Mouse (Mus musculus): ENCODE data around the gene Gprc5b. TPM values are rescaled to one million over a fixed set of nuclear protein-coding genes. Genes with fewer than 3 reads are reported as not detected.
A peak's percentile ranks its signal among the peaks of the same experiment; 100 is the strongest.

The Gprc5b gene
- polyA plus RNA-seq (2012; rRNA removed): 20.9 and 23.1 TPM in 2 replicates

- DNase-seq (ENCODE audit: low spot score): peak; percentile 69
These were observed at the start of gene Gprc5b for GRCm38 (mm10) chr7:118995007-118995406. TSS of gene Gprc5b (minus strand) at chr7:118995211.

- no peak for DNase-seq (ENCODE audit: low spot score)
These were observed 46.5 kb upstream of the Gprc5b start for GRCm38 (mm10) chr7:119041502-119041901.

DNA sequence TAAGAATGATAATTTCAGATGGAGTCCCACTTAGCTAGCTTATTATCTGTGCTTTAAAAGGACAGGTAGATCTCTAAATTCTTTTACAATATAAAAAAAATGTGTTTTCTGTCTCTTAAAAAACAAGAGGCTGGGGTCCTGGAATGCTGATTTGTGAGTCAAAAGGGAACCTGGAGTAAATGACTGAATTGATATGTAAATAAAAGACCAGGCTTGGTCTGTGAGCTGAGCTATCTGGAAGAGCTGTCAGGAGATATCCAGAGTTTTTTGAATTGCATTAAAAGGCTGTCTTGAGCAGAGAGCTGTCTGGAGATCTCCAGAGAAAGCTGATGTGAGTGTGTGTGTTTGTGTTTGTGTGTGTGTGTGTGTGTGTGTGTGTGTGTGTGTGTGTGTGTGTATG lies 42.6 kb upstream of the Gprc5b start:
- no peak for DNase-seq (ENCODE audit: low spot score)

DNA sequence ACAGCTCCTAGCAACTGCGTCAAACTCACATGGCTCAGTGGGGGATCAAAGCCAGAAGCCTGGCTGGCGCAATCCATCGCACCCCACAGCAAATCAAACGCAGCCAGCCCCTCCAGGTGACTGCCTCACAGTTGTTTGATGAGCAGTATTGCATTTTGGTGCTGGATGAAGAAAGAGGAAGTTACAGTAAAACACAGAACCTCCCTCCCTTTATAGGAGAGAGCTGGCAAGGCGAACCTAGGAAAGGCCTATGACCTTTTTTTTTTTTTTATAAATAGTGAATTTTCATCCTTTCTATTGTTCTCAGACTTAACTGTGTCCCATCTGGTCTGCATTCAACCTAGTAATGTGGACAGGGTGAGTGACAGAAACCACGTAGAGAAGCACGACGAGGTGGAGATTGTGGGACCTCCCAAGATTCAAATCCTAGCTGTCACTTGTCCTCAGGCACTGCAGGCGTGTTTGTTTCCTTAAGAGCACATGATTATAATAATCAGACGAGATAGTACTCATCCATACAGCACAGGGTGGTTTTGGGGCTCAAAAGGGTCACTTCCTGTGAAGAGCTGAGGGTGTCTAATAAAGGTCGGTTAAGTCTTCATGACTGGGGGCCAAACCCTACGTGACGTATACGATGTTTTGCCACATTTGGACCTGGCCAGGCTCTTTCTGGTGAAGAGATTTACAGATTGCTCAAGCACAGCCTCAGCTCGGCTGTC lies 39.4 kb upstream of the Gprc5b start:
- no peak for DNase-seq (ENCODE audit: low spot score)

DNA sequence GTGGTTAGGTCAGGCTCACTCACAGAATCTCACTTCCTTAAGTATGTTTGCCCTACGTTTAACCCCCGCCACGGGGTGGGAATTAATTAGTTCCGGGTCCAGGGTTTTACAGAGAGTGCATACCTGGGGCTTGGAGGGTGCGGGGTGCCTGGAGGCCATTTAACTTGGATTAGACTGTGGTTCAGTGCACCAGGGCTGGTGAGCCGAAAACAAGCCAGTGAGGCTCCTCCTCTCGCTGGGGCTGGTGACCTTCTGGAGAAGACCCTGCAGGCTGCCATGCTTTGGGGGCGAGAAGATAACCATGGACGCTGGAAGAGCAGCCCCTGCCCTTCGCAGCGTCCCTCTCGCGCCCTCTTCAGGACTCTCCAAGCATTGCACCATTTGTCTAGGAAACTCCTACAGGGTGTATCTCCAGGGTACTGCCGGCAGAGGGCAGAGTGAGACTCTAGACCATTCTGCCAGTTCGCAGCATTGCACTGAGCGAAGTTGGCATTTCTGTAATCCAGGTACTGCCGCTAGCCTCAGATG lies 28.4 kb upstream of the Gprc5b start:
- DNase-seq (ENCODE audit: low spot score): no peak

DNA sequence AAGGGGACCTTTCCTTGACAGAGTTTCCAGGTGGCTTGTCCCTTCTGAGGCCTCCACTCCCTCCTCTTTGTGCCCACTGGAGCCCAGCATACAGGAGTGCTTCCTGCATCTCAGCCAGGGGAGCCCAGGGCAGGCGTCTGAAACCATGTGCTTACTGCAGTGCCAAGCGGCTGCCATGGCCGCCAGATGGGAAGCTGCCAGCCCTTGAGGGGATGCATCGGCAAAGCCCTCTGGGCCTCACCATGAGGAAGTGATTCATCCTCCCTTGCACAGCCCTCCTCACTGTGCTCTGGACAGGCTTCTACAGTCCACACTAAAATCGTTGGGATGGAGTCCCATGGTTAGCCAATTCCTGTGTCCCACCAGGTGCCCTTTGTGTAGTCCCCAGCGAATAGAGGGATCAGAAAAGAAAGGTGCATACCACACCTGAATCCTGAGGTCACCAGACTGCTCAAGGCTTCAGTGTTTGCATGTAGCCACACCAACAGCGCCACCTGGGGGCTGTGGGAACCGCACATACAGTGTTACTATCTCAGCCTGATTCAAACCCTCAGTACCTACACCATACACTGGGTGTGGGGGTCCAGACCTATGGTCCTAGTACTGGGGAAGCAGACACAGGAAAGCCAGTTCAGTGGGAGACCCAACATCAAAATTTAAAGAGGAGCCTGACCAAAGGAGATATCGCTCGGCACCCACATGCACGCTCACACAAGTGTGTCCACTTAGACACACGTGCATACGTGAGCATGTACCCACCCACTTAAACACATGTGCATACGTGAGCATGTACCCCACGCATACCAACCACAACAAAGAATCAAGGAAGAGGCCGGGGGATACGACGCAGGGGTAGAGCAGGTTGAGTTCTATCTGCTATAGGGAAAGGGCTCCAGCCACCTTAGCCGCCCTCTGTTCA lies 27.5 kb upstream of the Gprc5b start:
- no peak for DNase-seq (ENCODE audit: low spot score)

- no peak for DNase-seq (ENCODE audit: low spot score)
These were observed 24.5 kb upstream of the Gprc5b start for GRCm38 (mm10) chr7:119019537-119019936.

DNA sequence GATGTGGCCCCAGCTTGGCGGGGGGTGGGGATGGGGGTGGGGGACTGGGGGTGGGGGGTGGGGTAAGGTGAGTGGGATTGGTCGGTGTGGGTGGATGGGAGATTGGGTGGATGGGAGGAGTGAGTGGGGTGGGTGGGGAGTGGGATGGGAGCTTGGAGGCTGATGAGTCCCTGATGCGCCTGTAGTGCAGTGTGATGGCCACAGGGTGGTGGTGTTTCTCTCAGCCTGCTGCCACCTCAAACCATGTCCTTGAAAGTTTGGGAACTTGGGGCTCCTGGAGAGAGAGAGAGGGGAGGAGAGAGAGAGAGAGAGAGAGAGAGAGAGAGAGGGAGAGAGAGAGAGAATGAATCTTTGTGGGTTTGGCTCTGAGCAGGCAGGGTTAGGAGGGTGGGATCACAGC lies 20.7 kb upstream of the Gprc5b start:
- DNase-seq (ENCODE audit: low spot score): no peak

GRCm38 (mm10) chr7:119010854-119011529 lies 16.0 kb upstream of the Gprc5b start:
- DNase-seq (ENCODE audit: low spot score): peak; percentile 48

GRCm38 (mm10) chr7:119002501-119002900 lies 7.5 kb upstream of the Gprc5b start:
- DNase-seq (ENCODE audit: low spot score): no peak

- DNase-seq (ENCODE audit: low spot score): no peak
These were observed 7.0 kb upstream of the Gprc5b start for GRCm38 (mm10) chr7:119001965-119002364.

DNA sequence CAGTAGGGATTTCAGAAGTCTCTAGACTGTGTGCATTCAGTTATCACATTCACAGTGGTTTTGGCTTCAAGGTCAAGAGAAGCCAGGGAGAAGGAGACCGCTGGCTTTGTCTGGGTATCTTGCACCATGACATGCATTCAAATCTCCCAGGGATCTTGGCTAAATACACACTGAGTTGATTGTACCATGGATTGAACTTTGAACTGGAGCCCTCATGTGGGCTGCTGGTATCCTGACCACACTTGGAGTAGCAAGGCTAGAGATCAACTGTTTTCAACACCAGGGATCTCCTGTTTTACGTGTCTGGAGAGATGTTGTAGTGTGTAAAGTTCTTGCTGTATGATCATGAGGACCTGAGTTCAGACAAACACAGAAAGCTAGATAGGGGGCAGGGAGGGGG lies 4.8 kb upstream of the Gprc5b start:
- DNase-seq (ENCODE audit: low spot score): no peak

DNA sequence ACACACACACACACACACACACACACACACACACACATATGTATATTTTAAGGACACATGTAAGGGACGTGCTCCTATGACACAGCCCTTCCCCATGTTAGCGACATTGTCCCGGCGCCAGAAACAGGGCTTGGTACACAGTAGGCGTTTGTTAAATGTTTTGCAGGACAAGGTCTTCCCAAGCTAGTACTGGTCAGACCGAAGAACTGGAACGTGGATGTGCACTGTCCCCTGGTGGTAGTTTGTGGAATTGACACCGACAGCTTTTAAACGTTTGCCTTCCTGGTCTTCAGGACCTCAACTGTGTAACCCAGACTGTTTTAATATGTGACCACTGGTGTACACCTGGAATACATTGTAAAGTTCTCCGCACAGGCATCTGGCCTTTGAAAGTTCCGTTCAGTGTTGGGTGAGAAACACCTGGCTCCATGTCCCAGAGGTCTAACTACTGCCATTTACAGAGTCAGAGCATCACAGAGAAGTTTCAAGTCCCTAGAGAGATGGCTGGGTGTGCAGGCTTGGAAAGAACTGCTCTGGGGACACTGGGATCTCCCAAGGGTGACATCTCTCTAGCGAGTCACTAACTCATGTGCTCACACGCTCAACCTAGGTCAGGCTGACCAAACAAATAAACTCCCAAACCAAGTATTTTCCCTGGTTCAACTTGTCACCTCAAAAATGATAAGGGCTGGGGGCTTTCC lies 1.3 kb upstream of the Gprc5b start:
- peak; percentile 49 for DNase-seq (ENCODE audit: low spot score)

DNA sequence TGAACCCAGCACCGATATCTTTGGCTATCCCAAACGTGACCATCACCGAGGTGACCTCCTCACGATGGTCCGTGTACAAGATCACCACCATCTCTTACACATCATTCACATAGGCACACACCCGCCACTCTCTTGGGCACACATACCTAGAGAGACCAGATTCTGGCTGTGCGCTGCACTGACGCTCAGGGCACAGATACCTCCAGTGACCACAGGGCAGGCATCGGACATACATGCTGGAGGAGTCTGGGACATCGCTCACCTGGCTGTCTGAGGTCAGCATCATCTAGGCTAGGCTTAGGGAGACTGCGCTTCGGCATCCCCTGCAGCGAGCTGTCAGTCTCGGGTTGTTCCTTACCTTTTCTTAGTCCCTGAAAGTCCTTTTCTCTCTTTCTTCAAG lies 660 bp upstream of the Gprc5b start:
- no peak for DNase-seq (ENCODE audit: low spot score)

DNA sequence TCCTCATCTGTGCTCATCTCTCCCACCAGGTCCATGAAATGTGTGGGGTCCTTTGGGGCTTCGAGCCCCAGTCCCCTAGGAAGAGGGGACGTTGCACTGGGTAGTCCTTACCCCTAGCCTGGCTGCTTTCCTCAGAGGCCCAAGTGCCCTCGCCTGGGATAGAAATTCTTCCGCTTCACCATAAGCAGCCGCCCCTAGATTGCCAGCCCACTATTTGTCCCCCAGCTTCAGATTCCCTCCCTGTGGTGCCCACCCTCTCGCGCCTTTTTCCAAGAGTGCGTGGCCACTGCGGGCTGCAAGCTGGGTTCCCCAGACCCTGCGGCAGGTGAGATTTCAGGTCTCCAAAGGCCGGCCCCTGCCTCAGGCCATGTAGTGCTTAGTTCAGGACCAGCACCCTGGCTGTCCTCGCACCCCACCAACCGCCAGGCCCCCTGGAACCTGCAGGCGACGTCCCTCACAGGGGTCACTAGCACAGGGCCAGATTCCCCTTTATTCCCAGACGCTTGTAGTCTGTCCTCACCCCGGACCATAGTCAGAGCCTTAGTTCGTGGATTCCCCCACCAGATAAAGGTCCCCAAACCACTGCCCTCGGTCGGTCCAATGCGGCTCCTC lies 674 bp downstream of the Gprc5b start:
- peak; percentile 30 for DNase-seq (ENCODE audit: low spot score)

- DNase-seq (ENCODE audit: low spot score): no peak
These were observed 1.3 kb downstream of the Gprc5b start for GRCm38 (mm10) chr7:118993597-118994230.

- no peak for DNase-seq (ENCODE audit: low spot score)
These were observed 2.2 kb downstream of the Gprc5b start for GRCm38 (mm10) chr7:118992623-118993405.

- DNase-seq (ENCODE audit: low spot score): no peak
These were observed 2.9 kb downstream of the Gprc5b start for GRCm38 (mm10) chr7:118992080-118992560.

- no peak for DNase-seq (ENCODE audit: low spot score)
These were observed 3.6 kb downstream of the Gprc5b start for GRCm38 (mm10) chr7:118991341-118991884.
